15 mouse cellular contexts compared by ENCODE assay signal in the genomic region with DNA sequence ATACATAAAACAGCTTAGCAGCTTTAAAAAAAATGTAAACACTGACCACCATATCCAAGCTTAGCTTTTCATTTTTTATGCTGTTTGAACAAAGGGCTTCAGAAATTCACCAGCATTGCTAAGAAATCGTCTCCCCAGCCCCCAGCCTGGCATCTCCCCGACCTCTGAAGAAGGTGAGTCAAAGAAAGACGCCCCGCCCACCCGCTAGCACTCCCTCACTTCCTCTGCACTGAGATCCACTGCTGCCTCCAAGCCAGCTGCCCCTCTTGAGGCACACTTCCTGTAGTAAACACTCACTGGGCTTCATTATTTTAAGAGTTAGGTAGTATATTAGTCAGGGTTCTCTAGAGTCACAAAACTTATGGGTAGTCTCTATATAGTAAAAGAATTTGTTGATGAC. TPM values are rescaled to one million over a fixed set of nuclear protein-coding genes. Genes with fewer than 3 reads are reported as not detected.
DNase-seq lines count a peak whose midpoint lies in the region; ATAC-seq and TF ChIP-seq lines count a peak whose summit lies in the region.
"Had no signal": no experiment of that assay in that cellular context is flagged by ENCODE, and none has a peak within 500 bp of the region (broad histone marks: within the 10 kb centered on the region; RNA-seq: fewer than 3 reads in every experiment).

No protein-coding gene starts in this region.

- DNase-seq in B cell, adult 2 months: peak; percentile 61 to 68
- DNase-seq in stomach, postnatal 0 days (ENCODE audit: low spot score): peak; percentile 61
- no peak for DNase-seq in gastrocnemius, postnatal 25 days
- DNase-seq in frontal cortex, postnatal 14 days (ENCODE audit: low spot score in 2 of 2): no peak
- no peak for DNase-seq in embryo, embryonic 10 days (ENCODE audit: low spot score)
- DNase-seq: cerebellum, adult 11 months; kidney, adult 11 months; right cerebral cortex, postnatal 14 days had no signal

- TF ChIP-seq EP300 in ES-Bruce4 (IDR thresholded peaks at IDR 0.05; ENCODE audit: insufficient read depth, low read depth, low read length): 0 out of 2 replicates have a peak, but pooled peaks have one; percentile 37
- TF ChIP-seq EP300 in stomach, postnatal 0 days (optimal IDR thresholded peaks at IDR 0.05): no peak

- TF ChIP-seq CTCF in ES-Bruce4 (IDR thresholded peaks at IDR 0.05; ENCODE audit: low read depth, low read length): no peak
- TF ChIP-seq CTCF in stomach, postnatal 0 days (IDR thresholded peaks at IDR 0.05; ENCODE audit: low read depth): no peak

- no peaks in the 10 kb centered on the region for H3K9me3 ChIP-seq in ES-Bruce4 (replicated peaks; ENCODE audit: control insufficient read depth, insufficient read depth, low read length, poor library complexity, severe bottlenecking)
- no peaks in the 10 kb centered on the region for H3K9me3 ChIP-seq in stomach, postnatal 0 days (ENCODE audit: control insufficient read depth, low read length)
- H3K9me3 ChIP-seq: embryonic facial prominence, embryonic 10.5 days; heart, embryonic 13.5 days; lung, embryonic 15.5 days had no signal

- no peak for TF ChIP-seq POLR2A in ES-Bruce4 (IDR thresholded peaks at IDR 0.05; ENCODE audit: insufficient read depth, low read length)

- H3K27ac ChIP-seq in ES-Bruce4 (ENCODE audit: insufficient read depth, low read length): no peak overlapping the region; the same call in 1 of the 2 replicates
- no peak overlapping the region for H3K27ac ChIP-seq in stomach, postnatal 0 days (replicated peaks)
- H3K27ac ChIP-seq: heart, embryonic 13.5 days; lung, embryonic 15.5 days had no signal

- no peak overlapping the region for H3K4me2 ChIP-seq in stomach, postnatal 0 days (replicated peaks; ENCODE audit: low read depth)
- H3K4me2 ChIP-seq: heart, embryonic 13.5 days; lung, embryonic 15.5 days had no signal

- no peak overlapping the region for H3K4me3 ChIP-seq in ES-Bruce4 (ENCODE audit: low read depth, low read length)
- H3K4me3 ChIP-seq in stomach, postnatal 0 days (ENCODE audit: low read depth, low read length): no peak overlapping the region
- H3K4me3 ChIP-seq: embryonic facial prominence, embryonic 10.5 days; heart, embryonic 13.5 days; lung, embryonic 15.5 days; myocyte had no signal

- H3K4me1 ChIP-seq in ES-Bruce4 (ENCODE audit: control insufficient read depth, insufficient read depth, low read length): peaks cover 4% of the 10 kb centered on the region
- H3K4me1 ChIP-seq in stomach, postnatal 0 days (replicated peaks; ENCODE audit: control insufficient read depth, insufficient read depth): 0 out of 2 replicates have a peak, but pooled peaks cover 2% of the 10 kb centered on the region

- H3K9ac ChIP-seq in ES-Bruce4 (ENCODE audit: low read depth, poor library complexity, severe bottlenecking): no peak overlapping the region
- H3K9ac ChIP-seq in stomach, postnatal 0 days (ENCODE audit: low read length): no peak overlapping the region
- H3K9ac ChIP-seq: heart, embryonic 13.5 days; lung, embryonic 15.5 days had no signal

- 26% methylated on average over 5 of the region's 5 CpGs for WGBS in stomach, postnatal 0 days

- H3K27me3 ChIP-seq in ES-Bruce4 (ENCODE audit: control insufficient read depth, insufficient read depth, low read length, poor library complexity, severe bottlenecking): no peaks in the 10 kb centered on the region
- H3K27me3 ChIP-seq in stomach, postnatal 0 days (ENCODE audit: control insufficient read depth, insufficient read depth, low read length): no peaks in the 10 kb centered on the region
- H3K27me3 ChIP-seq: heart, embryonic 13.5 days; lung, embryonic 15.5 days had no signal

- peak; percentile 60 for ATAC-seq in inflammation-experienced regulatory T-cells, adult 6 months
- ATAC-seq in stomach, postnatal 0 days (ENCODE audit: low FRiP score, low TSS enrichment): no peak
- ATAC-seq: forebrain, embryonic 16.5 days had no signal

- H3K36me3 ChIP-seq in ES-Bruce4 (ENCODE audit: control insufficient read depth, insufficient read depth, low read length, poor library complexity, severe bottlenecking): peaks cover 5% of the 10 kb centered on the region; the same call in 1 of the 2 replicates
- H3K36me3 ChIP-seq in stomach, postnatal 0 days (ENCODE audit: control insufficient read depth, insufficient read depth, low read length): no peaks in the 10 kb centered on the region
- H3K36me3 ChIP-seq: embryonic facial prominence, embryonic 10.5 days; heart, embryonic 13.5 days; lung, embryonic 15.5 days had no signal

RNA-seq across cellular contexts. Expression of gene Mapk6, which starts 4.4 kb away (rescaled TPM):
- 130 and 147 TPM in 2 replicates for polyA plus RNA-seq in ES-Bruce4 (2011; ENCODE audit: insufficient read depth, insufficient read length, low read depth, missing spikeins)
- 10 to 100 TPM; 34.8 to 50.4 (median 39.5) TPM for polyA plus RNA-seq in inflammation-experienced regulatory T-cells, adult 6 months (2017; shearing (Covaris generic))
- 28.9 and 29.0 TPM in 2 replicates for polyA plus RNA-seq in stomach, postnatal 0 days (2015; fragmentation: Nextera tagmentation; extraction: Ambion mirVana)
- 10 to 100 TPM; 25.9 to 30.0 TPM for total RNA-seq in gastrocnemius, postnatal 25 days (2021)

RNA-seq across cellular contexts. Expression of gene Leo1, which starts 27.1 kb away (rescaled TPM):
- 56.3 and 57.7 TPM in 2 replicates for polyA plus RNA-seq in ES-Bruce4 (2011; ENCODE audit: insufficient read depth, insufficient read length, low read depth, missing spikeins)
- polyA plus RNA-seq in inflammation-experienced regulatory T-cells, adult 6 months (2017; shearing (Covaris generic)): 10 to 100 TPM; 29.1 to 46.7 (median 39.9) TPM
- 16.1 and 17.8 TPM in 2 replicates for polyA plus RNA-seq in stomach, postnatal 0 days (2015; fragmentation: Nextera tagmentation; extraction: Ambion mirVana)
- total RNA-seq in gastrocnemius, postnatal 25 days (2021): 10 to 100 TPM; 12.3 to 21.3 TPM

Comparison
In these comparisons a context has a peak if more than half of its experiments do, and no peak if none do; other contexts are left out.
1. DNase-seq: peak in B cell, adult 2 months (2 of 2) and stomach, postnatal 0 days (single experiment); none in gastrocnemius, postnatal 25 days (single experiment), frontal cortex, postnatal 14 days (0 of 2) and embryo, embryonic 10 days (single experiment).